Mouse (Mus musculus) spleen, adult 2 months (tissue): ENCODE data around the gene Srf. TPM values are rescaled to one million over a fixed set of nuclear protein-coding genes. Genes with fewer than 3 reads are reported as not detected.

Experiments used
- DNase-seq, 2 experiments: peaks; one replicate each; pipeline versions ENCODE4 v3.0.0 to v3.0.0-alpha.2; 2012 to 2021; ENCODE audit warnings: low spot score in 2 of 2, low read depth in 1 of 2
- H3K27ac ChIP-seq: fragments of 200-500 bp; 2 replicates; pipeline ENCODE4 v1.5.1; 2012; ENCODE audit warnings: low read length, inconsistent platforms; ENCODE audit not compliant: insufficient read depth
- H3K27me3 ChIP-seq: fragments of 200-500 bp; 2 replicates; pipeline ENCODE4 v1.6.1; 2012; ENCODE audit warnings: mild to moderate bottlenecking, moderate library complexity, low read length, inconsistent platforms; ENCODE audit not compliant: control insufficient read depth, insufficient read depth
- H3K36me3 ChIP-seq: fragments of 200-500 bp; 2 replicates; pipeline ENCODE4 v1.6.1; 2012; ENCODE audit warnings: mild to moderate bottlenecking, low read length, inconsistent platforms; ENCODE audit not compliant: control insufficient read depth, insufficient read depth
- H3K4me1 ChIP-seq: fragments of 200-500 bp; 2 replicates; pipeline ENCODE4 v1.6.1; 2011; ENCODE audit warnings: inconsistent platforms; ENCODE audit not compliant: control insufficient read depth, insufficient read depth, insufficient read length
- H3K4me3 ChIP-seq: fragments of 200-500 bp; 2 replicates; pipeline ENCODE4 v1.5.1; 2011; ENCODE audit warnings: mild to moderate bottlenecking, inconsistent platforms; ENCODE audit not compliant: insufficient read depth, insufficient read length; ENCODE audit errors: extremely low read depth
- CTCF ChIP-seq: fragments of 200-500 bp; IDR thresholded peaks from 2 replicates; pipeline ENCODE4 v1.5.1; 2011; ENCODE audit warnings: mild to moderate bottlenecking, inconsistent platforms; ENCODE audit not compliant: insufficient read depth, insufficient read length, insufficient replicate concordance; ENCODE audit errors: extremely low read depth
- POLR2A ChIP-seq: fragments of 200-500 bp; IDR thresholded peaks from 2 replicates; pipeline ENCODE4 v1.6.1; 2011; ENCODE audit warnings: low read depth, low read length, inconsistent platforms
- WGBS: fragments of 180-500 bp; shearing (Covaris S2); methylation state at CpG from one replicate; pipeline ENCODE4 v1.1.7; 2018; 5-methylcytosine and 5-hydroxymethylcytosine counted together
- polyA plus RNA-seq: library from polyadenylated mRNA; depleted of rRNA; stranded (reverse); fragments of >200 nt; gene quantifications from 2 replicates; pipeline ENCODE4 v1.2.3, GENCODE M21; 2012; rRNA removed

Srf gene
- polyA plus RNA-seq, 1 experiment, result 146 TPM

DNA sequence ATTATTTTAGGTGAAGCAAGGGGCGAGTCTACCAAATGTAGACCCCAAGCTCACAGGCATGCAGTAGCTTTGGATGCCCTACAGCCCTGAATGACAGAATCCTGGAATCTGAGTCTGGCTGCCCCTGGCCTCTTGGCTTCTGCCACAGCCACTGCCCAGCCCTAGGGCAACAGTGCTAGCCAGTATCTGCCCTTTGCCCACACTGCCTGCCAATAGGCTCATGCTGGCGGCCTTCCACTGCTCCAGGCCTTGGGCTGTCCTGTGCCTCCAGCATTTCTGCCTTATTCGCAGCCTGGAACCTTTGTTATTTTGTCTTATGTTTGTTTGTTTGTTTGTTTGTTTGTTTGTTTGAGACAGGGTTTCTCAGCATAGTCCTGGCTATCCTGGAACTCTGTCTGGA is 50.4 kb downstream of the Srf start:
- DNase-seq, result no peak

DNA sequence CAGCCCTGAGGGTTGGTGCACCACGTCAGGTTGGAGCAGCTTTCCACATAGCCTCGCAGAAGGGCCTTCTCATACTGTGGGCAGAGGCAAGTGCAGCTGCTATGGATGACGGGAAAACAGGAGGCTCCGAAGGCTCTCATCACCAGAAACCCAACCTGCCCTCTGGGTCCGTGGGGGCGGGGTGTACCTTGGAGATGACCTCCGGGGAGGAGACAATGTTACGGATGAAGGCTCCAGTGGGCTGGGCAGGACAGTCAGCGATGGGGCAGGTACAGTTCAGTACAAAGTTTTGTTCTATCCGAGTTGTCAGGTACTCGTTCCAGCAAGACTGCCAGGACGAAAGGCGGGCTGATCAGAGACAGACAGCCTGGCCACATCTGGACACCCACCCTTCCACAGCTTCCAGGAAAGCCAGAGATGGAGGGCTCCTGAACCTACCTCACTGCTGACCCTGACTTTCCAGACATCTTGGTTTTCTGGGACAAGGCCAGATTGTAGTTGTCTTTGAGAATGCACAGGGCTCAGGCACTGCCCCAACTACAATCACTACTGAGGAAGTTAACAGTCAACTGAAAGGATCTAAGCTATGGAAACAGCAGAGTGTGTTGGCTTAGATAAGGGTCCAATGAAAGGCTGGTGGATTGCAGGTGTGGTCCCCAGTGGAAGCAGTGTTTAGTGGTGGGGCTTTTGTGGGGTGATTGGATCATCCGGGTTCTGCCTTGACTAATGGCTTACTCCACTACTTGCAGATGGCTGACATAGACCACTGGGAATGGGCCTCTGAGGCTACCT is 51.9 kb downstream of the Srf start:
- no peak for TF ChIP-seq CTCF
- no peak for TF ChIP-seq POLR2A
- H3K27me3 ChIP-seq, result no peaks in the 10 kb centered on the region
- WGBS, result 85% methylated on average over 14 of the region's 14 CpGs
- H3K36me3 ChIP-seq, result no peaks in the 10 kb centered on the region
- no peak overlapping the region for H3K4me3 ChIP-seq
- no peaks in the 10 kb centered on the region for H3K4me1 ChIP-seq
- no peak for DNase-seq
- no peak overlapping the region for H3K27ac ChIP-seq

More for the DNA sequence above, 50.4 kb downstream of the Srf start:
- Histone ChIP-seq H3K27ac (no peak overlapping the region), H3K27me3 (no peaks in the 10 kb centered on the region), H3K4me1 (no peaks in the 10 kb centered on the region), H3K36me3 (no peaks in the 10 kb centered on the region), H3K4me3 (no peak overlapping the region)
- WGBS, result 92% methylated on average over 3 of the region's 3 CpGs
- TF ChIP-seq POLR2A, result no peak
- no peak for TF ChIP-seq CTCF

- H3K27me3 ChIP-seq, result no peaks in the 10 kb centered on the region
- H3K4me3 ChIP-seq, result no peak overlapping the region
- no peaks in the 10 kb centered on the region for H3K4me1 ChIP-seq
- H3K27ac ChIP-seq, result no peak overlapping the region
- WGBS, result 96% methylated on average over 2 of the region's 2 CpGs
- H3K36me3 ChIP-seq, result no peaks in the 10 kb centered on the region
- DNase-seq, result no peak
- TF ChIP-seq POLR2A (no peak), CTCF (no peak)
Observed at GRCm38 (mm10) chr17:46502775-46503174, 53.2 kb downstream of the Srf start.

Other genes with a start within 250 kb of the Srf start
- gene Abcc10, start 227.8 kb downstream of the Srf start, polyA plus RNA-seq, result 15.4 and 23.3 TPM in 2 replicates
- 37.6 and 55.4 TPM in 2 replicates for gene Zfp318, start 172.4 kb downstream of the Srf start, polyA plus RNA-seq
- gene Crip3, start 127.2 kb downstream of the Srf start, polyA plus RNA-seq, result 8.9 and 10.0 TPM in 2 replicates
- gene Slc22a7, start 117.7 kb downstream of the Srf start, polyA plus RNA-seq, result 0.07 TPM in 1 of 2 replicates, not detected in the other
- 0.82 and 0.89 TPM in 2 replicates for gene Ttbk1, start 68.5 kb downstream of the Srf start, polyA plus RNA-seq
- gene Dnph1, start 59.5 kb downstream of the Srf start, polyA plus RNA-seq, result 2.3 and 3.6 TPM in 2 replicates
- gene Cul9, start 9.8 kb downstream of the Srf start, polyA plus RNA-seq, result 16.2 and 19.4 TPM in 2 replicates
- gene Ptk7, start 73.3 kb upstream of the Srf start, polyA plus RNA-seq, result 8.5 and 11.1 TPM in 2 replicates
- gene Klc4, start 89.8 kb upstream of the Srf start, polyA plus RNA-seq, result 14.2 and 14.6 TPM in 2 replicates
- gene Mrpl2, start 90.1 kb upstream of the Srf start, polyA plus RNA-seq, result 48.3 and 49.8 TPM in 2 replicates
- 19.0 and 21.5 TPM in 2 replicates for gene Cul7, start 94.2 kb upstream of the Srf start, polyA plus RNA-seq
- gene Rrp36, start 118.2 kb upstream of the Srf start, polyA plus RNA-seq, result 25.8 and 32.8 TPM in 2 replicates
- 30.2 and 34.6 TPM in 2 replicates for gene Mea1, start 122.6 kb upstream of the Srf start, polyA plus RNA-seq
- 57.5 and 69.2 TPM in 2 replicates for gene Klhdc3, start 124.7 kb upstream of the Srf start, polyA plus RNA-seq
- 28.8 and 34.2 TPM in 2 replicates for gene Ppp2r5d, start 148.9 kb upstream of the Srf start, polyA plus RNA-seq
- 44.9 and 64.0 TPM in 2 replicates for gene Pex6, start 155.3 kb upstream of the Srf start, polyA plus RNA-seq
- 6.4 and 8.1 TPM in 2 replicates for gene Gnmt, start 173.0 kb upstream of the Srf start, polyA plus RNA-seq
- gene Cnpy3, start 196.0 kb upstream of the Srf start, polyA plus RNA-seq, result 55.6 and 62.8 TPM in 2 replicates
- 0.08 and 0.20 TPM in 2 replicates for gene Ptcra, start 207.5 kb upstream of the Srf start, polyA plus RNA-seq
- 37.3 and 73.8 TPM in 2 replicates for gene 2310039H08Rik, start 216.5 kb upstream of the Srf start, polyA plus RNA-seq
- gene Rpl7l1, start 226.5 kb upstream of the Srf start, polyA plus RNA-seq, result 13.7 and 14.0 TPM in 2 replicates